Mouse (Mus musculus) limb, embryonic 11.5 days (tissue): ENCODE measurements around the gene Traf1. TPM values are rescaled to one million over a fixed set of nuclear protein-coding genes. Genes with fewer than 3 reads are reported as not detected.
A peak's percentile ranks its signal among the peaks of the same experiment; 100 is the strongest.

ENCODE experiments used
- ATAC-seq: fragments of 200-750 bp; cut with Nextera tagmentation; 2 replicates; pipeline ENCODE4 v1.8.0; 2017; ENCODE audit warnings: low read depth; ENCODE audit not compliant: insufficient number of reproducible peaks, low FRiP score, low TSS enrichment
- DNase-seq: peaks from one replicate; pipeline ENCODE4 v3.0.0-alpha.2; 2015; ENCODE audit warnings: low spot score
- H3K27ac ChIP-seq: fragments of 300-500 bp; sonication (generic); replicated peaks from 2 replicates; pipeline ENCODE4 v1.5.1; 2014; ENCODE audit warnings: low read depth, mild to moderate bottlenecking, low read length
- H3K27me3 ChIP-seq: fragments of 300-500 bp; sonication (generic); 2 replicates; pipeline ENCODE4 v1.6.1; 2014; ENCODE audit warnings: mild to moderate bottlenecking, low read length, mixed read lengths; ENCODE audit not compliant: control insufficient read depth, insufficient read depth
- H3K36me3 ChIP-seq: fragments of 300-500 bp; sonication (generic); 2 replicates; pipeline ENCODE4 v1.6.1; 2014; ENCODE audit warnings: mild to moderate bottlenecking, low read length, moderate library complexity, mixed read lengths; ENCODE audit not compliant: control insufficient read depth, insufficient read depth
- H3K4me1 ChIP-seq: fragments of 300-500 bp; sonication (generic); 2 replicates; pipeline ENCODE4 v1.6.1; 2014; ENCODE audit warnings: low read length, mixed read lengths; ENCODE audit not compliant: control insufficient read depth, insufficient read depth
- H3K4me2 ChIP-seq: fragments of 300-500 bp; sonication (generic); 2 replicates; pipeline ENCODE4 v1.6.1; 2014; ENCODE audit warnings: low read depth, mild to moderate bottlenecking, moderate library complexity; ENCODE audit not compliant: severe bottlenecking
- H3K4me3 ChIP-seq: fragments of 300-500 bp; sonication (generic); 2 replicates; pipeline ENCODE4 v1.5.1; 2014; ENCODE audit warnings: low read depth, low read length
- H3K9ac ChIP-seq: fragments of 300-500 bp; sonication (generic); 2 replicates; pipeline ENCODE4 v1.6.1; 2014; ENCODE audit warnings: mild to moderate bottlenecking, low read length
- H3K9me3 ChIP-seq: fragments of 300-500 bp; sonication (generic); 2 replicates; pipeline ENCODE4 v1.6.1; 2016; ENCODE audit warnings: low read length; ENCODE audit not compliant: control insufficient read depth
- WGBS: fragments of 180-500 bp; shearing (Covaris S2); extraction: QIAGEN DNeasy Blood & Tissue Kit; methylation state at CpG from one replicate; pipeline ENCODE4 v1.1.7; 2014; 5-methylcytosine and 5-hydroxymethylcytosine counted together
- polyA plus RNA-seq: library from polyadenylated mRNA; unstranded; fragments of >200 nt; fragmentation: Nextera tagmentation; extraction: Ambion mirVana; gene quantifications from 2 replicates; pipeline ENCODE4 v1.2.1, GENCODE M21; 2014

The Traf1 gene
- polyA plus RNA-seq, 1 experiment from 2014 or later: 0.15 TPM

DNA sequence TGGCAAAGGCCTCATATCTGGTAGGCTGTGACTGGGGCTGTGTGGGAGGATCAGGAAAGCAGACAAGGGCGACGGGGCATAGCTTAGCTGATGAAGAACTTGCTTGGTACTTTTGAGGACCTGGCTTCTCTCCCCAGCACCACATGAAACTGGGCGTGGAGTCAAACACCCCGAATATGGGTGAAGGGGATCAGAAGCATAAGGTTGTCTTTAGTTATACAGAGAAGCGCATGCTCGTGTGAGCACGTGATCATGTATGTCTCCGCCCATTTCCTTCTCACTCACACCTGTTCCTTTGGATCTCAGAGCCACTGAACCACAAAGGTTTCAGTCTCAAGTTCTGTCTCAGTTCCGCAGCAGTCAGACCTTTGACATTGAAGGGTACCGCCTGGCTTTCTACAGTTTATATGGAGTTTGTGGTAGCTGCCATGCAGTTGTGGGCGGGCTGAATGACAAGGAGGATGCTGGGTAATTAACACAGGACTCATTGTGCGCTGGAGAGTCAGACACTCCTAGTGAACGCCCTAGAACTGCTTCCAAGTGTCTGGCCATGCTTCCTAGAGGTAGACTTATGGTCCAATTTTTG is 1.9 kb upstream of the Traf1 start:
- no peak overlapping the region for H3K9ac ChIP-seq
- DNase-seq: no peak
- ATAC-seq: no peak

GRCm38 (mm10) chr2:34962893-34963292 is 1.3 kb upstream of the Traf1 start:
- Histone ChIP-seq H3K36me3 (no peaks in the 10 kb centered on the region), H3K4me2 (no peak overlapping the region), H3K27ac (no peak overlapping the region), H3K4me1 (0 out of 2 replicates have a peak, but pooled peaks cover 3% of the 10 kb centered on the region), H3K9ac (no peak overlapping the region), H3K9me3 (no peaks in the 10 kb centered on the region), H3K27me3 (0 out of 2 replicates have a peak, but pooled peaks cover 2% of the 10 kb centered on the region), H3K4me3 (no peak overlapping the region)
- ATAC-seq (no peak), DNase-seq (no peak)
- 87% methylated on average over 9 of the region's 9 CpGs for WGBS

More for the DNA sequence above, 1.9 kb upstream of the Traf1 start:
- H3K4me1 ChIP-seq: 0 out of 2 replicates have a peak, but pooled peaks cover 3% of the 10 kb centered on the region
- H3K27ac ChIP-seq: no peak overlapping the region
- no peaks in the 10 kb centered on the region for H3K36me3 ChIP-seq
- H3K4me3 ChIP-seq: no peak overlapping the region
- 0 out of 2 replicates have a peak, but pooled peaks cover 2% of the 10 kb centered on the region for H3K27me3 ChIP-seq
- no peaks in the 10 kb centered on the region for H3K9me3 ChIP-seq
- WGBS: 80% methylated on average over 13 of the region's 13 CpGs
- H3K4me2 ChIP-seq: no peak overlapping the region

DNA sequence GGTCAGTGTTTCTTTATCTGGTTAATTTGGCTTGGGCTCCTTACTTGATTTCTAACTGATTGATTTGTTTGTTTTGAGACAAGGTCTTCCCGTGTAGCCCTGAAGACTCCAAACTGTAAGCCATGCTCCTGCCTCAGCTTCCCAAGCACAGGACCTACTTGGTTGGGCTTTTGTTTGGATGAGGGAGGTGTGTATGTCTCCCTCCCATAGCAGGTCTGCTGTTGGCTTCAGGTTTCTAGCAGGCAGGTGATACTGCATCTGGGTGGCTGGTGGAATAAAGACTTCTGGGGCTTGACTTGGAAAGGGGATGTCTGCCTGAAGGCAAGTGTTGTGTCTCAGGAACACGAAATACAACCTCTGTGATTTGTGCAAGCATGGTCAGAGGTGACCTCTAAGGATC is 639 bp upstream of the Traf1 start:
- ATAC-seq (no peak), DNase-seq (no peak)
- WGBS: 89% methylated on average over 2 of the region's 2 CpGs
- H3K4me1 ChIP-seq: 0 out of 2 replicates have a peak, but pooled peaks cover 3% of the 10 kb centered on the region
- no peak overlapping the region for H3K9ac ChIP-seq
- H3K9me3 ChIP-seq: no peaks in the 10 kb centered on the region
- H3K27ac ChIP-seq: no peak overlapping the region
- H3K36me3 ChIP-seq: no peaks in the 10 kb centered on the region
- no peak overlapping the region for H3K4me2 ChIP-seq
- 0 out of 2 replicates have a peak, but pooled peaks cover 2% of the 10 kb centered on the region for H3K27me3 ChIP-seq
- no peak overlapping the region for H3K4me3 ChIP-seq

DNA sequence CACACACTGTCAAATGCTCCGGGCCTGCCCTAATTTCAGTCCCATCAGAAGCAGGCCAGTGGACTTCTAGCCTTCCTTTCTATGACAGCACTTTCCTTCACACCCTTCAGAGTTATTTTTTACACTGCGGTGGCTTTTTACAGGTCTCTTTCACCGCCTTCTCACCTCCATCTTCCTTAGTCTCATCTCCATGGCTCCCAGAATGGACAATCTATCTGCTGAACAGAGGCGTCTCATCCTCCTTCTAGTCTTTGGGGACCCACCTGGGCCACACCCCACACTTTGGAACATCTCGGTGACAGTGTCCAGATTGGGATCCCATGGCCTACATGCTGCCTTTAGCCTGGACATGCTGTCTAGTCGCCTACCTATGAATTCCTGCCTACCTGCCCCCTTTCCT is 606 bp downstream of the Traf1 start:
- WGBS: 67% methylated on average over 6 of the region's 6 CpGs
- H3K4me1 ChIP-seq: 0 out of 2 replicates have a peak, but pooled peaks cover 3% of the 10 kb centered on the region
- DNase-seq: no peak
- H3K4me2 ChIP-seq: peak overlapping the region; percentile 34; the same call in 1 of the 2 replicates
- no peak for ATAC-seq
- no peaks in the 10 kb centered on the region for H3K9me3 ChIP-seq
- 0 out of 2 replicates have a peak, but pooled peaks cover 2% of the 10 kb centered on the region for H3K27me3 ChIP-seq
- no peaks in the 10 kb centered on the region for H3K36me3 ChIP-seq
- no peak overlapping the region for H3K4me3 ChIP-seq
- no peak overlapping the region for H3K27ac ChIP-seq
- H3K9ac ChIP-seq: no peak overlapping the region

DNA sequence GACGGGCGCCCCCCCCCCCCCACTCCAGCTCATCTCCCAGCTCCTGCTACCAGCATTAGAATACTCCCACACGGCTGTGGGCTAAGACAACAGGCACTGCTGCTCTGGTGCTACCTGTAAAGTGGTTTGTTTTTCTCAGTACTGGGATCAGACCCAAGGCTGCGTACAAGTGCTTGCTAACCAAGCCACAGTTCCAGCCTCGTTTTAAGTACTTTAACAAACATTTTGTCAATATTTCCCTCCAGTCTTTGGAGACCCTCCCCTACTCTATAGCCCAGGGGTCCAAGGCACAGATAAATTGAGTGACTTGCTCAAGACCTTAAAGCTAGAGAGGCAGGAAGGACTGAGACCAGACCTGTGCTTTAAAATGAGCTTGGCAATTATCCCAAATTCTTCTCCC is 1.1 kb downstream of the Traf1 start:
- H3K9ac ChIP-seq: no peak overlapping the region
- H3K36me3 ChIP-seq: no peaks in the 10 kb centered on the region
- H3K4me1 ChIP-seq: 0 out of 2 replicates have a peak, but pooled peaks cover under 1% of the 10 kb centered on the region
- H3K4me3 ChIP-seq: no peak overlapping the region
- no peak overlapping the region for H3K27ac ChIP-seq
- no peak for DNase-seq
- WGBS: 77% methylated on average over 4 of the region's 5 CpGs
- no peak overlapping the region for H3K4me2 ChIP-seq
- no peaks in the 10 kb centered on the region for H3K9me3 ChIP-seq
- 0 out of 2 replicates have a peak, but pooled peaks cover 2% of the 10 kb centered on the region for H3K27me3 ChIP-seq
- ATAC-seq: no peak

DNA sequence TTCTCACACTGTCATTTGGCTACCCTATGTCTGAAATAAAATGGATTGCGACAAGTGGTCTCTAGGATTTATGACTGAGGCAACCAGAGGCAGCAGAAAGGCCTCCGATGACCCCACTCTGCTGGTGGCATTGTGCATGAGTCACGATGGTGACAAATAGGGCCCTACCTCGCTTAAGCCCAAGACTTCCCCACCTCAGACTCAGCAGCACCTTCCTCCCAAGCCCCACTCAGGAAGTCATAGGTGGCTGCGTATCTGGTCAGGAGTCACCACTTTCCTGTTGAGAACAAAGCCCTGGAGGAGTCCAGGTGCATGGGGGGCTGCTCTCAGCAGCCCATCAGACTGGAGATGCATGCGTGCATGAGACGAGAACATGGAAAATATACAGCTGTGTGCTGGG is 3.0 kb downstream of the Traf1 start:
- Histone ChIP-seq H3K4me2 (no peak overlapping the region), H3K36me3 (no peaks in the 10 kb centered on the region), H3K27ac (no peak overlapping the region), H3K9ac (no peak overlapping the region), H3K4me3 (no peak overlapping the region), H3K9me3 (no peaks in the 10 kb centered on the region), H3K4me1 (no peaks in the 10 kb centered on the region), H3K27me3 (0 out of 2 replicates have a peak, but pooled peaks cover 2% of the 10 kb centered on the region)
- no peak for DNase-seq
- WGBS: 88% methylated on average over 7 of the region's 7 CpGs
- no peak for ATAC-seq

DNA sequence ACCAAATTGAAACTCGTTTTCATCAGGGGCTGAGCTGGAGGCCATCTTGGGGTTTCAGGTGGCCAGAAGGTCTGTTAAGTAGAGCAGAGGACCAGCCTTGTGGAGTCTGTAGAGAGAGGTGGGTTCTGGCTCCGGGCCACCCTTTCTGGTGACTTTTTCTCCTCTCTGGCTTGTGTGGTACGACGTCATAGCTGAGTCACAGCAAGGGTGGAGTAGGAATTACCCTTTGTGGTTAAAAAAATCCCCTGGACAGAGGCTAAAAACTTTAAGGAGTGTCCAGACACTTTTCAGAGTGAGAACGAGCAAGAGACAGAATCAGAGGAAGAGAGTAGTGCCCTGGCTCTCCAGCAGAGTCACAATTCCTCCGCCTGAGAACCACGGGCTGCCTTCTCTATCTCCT is 3.5 kb downstream of the Traf1 start:
- no peak overlapping the region for H3K27ac ChIP-seq
- H3K9ac ChIP-seq: no peak overlapping the region
- H3K4me3 ChIP-seq: no peak overlapping the region
- H3K4me1 ChIP-seq: no peaks in the 10 kb centered on the region
- no peak for DNase-seq
- no peak for ATAC-seq
- no peaks in the 10 kb centered on the region for H3K36me3 ChIP-seq
- no peak overlapping the region for H3K4me2 ChIP-seq
- WGBS: 79% methylated on average over 7 of the region's 7 CpGs
- no peaks in the 10 kb centered on the region for H3K9me3 ChIP-seq
- H3K27me3 ChIP-seq: 0 out of 2 replicates have a peak, but pooled peaks cover 2% of the 10 kb centered on the region

GRCm38 (mm10) chr2:34957405-34957804 is 4.2 kb downstream of the Traf1 start:
- Histone ChIP-seq H3K9ac (no peak overlapping the region), H3K4me1 (no peaks in the 10 kb centered on the region), H3K4me2 (no peak overlapping the region), H3K4me3 (no peak overlapping the region), H3K27ac (no peak overlapping the region), H3K27me3 (0 out of 2 replicates have a peak, but pooled peaks cover 2% of the 10 kb centered on the region), H3K9me3 (no peaks in the 10 kb centered on the region), H3K36me3 (no peaks in the 10 kb centered on the region)
- no peak for DNase-seq
- ATAC-seq: no peak
- 80% methylated on average over 1 of the region's 1 CpGs for WGBS
